Mouse (Mus musculus) right cerebral cortex, adult 2 months (tissue): ENCODE data around the gene Nckipsd.

Experiments used
- DNase-seq, 2 experiments: peaks; one replicate each; pipeline ENCODE4 v3.0.0; 2021 to 2022; ENCODE audit warnings: low spot score in 2 of 2

Gene Nckipsd

GRCm38 (mm10) chr9:108848419-108848818, 40.3 kb downstream of the Nckipsd start:
- no peak for DNase-seq

GRCm38 (mm10) chr9:108852976-108853375, 44.8 kb downstream of the Nckipsd start, which contains the start of gene Slc26a6:
Gene Slc26a6, plus strand, starts transcription at chr9:108853283.
- DNase-seq: no peak

DNA sequence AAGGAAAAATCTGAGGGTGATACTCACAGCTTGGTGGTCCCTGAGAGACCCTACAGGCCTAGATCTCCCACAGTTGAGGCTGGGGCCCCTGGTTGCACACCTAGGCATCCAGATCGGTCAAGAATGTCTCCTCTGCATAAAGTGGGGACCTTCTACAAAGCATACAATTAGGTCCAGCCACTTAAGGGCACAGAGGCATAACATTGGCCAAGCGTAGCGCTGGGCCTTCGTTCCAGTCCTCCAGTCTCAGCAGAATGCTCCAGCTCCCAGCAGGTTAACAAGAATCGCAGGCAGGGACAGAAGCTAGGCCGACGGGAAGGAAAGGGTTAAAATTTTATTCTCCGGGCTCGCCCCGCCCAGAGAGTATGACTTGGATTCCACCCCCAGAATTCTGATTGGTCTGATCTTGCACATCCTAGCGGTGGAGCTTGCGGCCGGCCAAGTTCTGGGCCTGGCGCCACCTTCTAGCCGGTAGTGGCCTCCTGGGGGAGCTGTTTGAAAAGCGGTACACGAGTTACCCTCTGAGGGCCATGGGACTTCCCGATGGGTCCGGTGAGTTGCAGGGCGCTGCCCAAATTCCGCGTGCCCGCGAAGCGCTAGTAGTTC, 45.6 kb downstream of the Nckipsd start:
- DNase-seq: peak; percentile 91 to 92

GRCm38 (mm10) chr9:108854241-108854696, 46.1 kb downstream of the Nckipsd start:
- DNase-seq: peak; percentile 80 to 85

DNA sequence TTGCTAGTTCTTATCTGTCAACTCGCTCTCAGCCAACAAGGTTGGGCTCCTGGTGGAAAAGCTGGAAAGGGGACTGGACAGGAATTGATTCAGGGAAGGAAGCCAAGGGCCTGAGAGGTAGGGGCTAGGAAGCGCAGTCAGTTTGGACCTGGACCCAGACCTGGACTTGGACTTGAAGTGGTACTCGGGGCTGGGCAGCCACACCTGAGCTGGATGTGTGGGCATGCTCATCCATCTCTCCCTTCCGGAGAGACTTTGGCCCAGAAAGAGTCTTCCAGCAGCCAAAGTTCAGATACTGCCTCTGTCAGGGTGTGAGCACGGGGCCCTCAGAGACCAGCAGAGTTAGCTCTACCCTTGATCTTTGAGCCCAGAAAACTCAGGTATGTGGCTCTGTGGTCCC, 47.2 kb downstream of the Nckipsd start:
- no peak for DNase-seq

DNA sequence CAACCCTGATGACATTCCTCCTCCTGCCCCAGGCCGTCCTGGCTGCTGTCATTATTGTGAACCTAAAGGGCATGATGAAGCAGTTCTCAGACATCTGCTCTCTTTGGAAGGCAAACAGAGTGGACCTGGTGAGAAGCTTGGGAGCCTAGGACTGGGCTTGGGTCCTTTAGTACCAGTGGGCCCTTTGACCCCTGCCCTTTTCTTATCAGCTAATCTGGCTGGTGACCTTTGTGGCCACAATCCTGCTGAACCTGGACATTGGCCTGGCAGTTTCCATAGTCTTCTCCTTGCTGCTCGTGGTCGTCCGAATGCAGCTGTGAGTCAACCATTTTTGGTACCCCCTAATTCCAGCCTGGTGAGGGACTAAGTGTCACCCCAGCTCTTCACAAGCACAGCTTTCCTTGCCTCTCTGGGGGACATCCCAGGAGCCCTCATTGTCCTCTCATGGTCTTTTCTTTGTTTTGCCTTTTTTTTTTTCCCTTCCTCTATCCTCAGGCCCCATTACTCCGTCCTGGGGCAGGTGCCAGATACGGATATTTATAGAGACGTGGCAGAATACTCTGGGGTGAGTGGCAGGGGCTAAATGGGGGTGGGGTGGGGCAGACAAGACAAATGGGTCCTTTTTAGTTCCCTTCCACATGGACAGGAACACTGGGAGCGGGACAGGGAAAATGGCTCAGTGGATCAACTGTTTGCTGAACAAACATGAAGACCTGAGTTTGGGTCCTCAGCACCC, 50.8 kb downstream of the Nckipsd start:
- no peak for DNase-seq
